Mouse (Mus musculus) E14TG2a.4 (cell line): ENCODE measurements around the gene Polr2g.

ENCODE experiments used
- CTCF ChIP-seq: conservative IDR thresholded peaks from 2 replicates; pipeline ENCODE4 v1.5.1; 2014; ENCODE audit warnings: low read length
- NANOG ChIP-seq: IDR thresholded peaks from 2 replicates; pipeline ENCODE4 v1.6.1; 2014; ENCODE audit warnings: borderline replicate concordance, low read length, mixed read lengths
- POU5F1 ChIP-seq: IDR thresholded peaks from 2 replicates; pipeline ENCODE4 v1.6.1; 2014; ENCODE audit warnings: low read length, borderline replicate concordance

DNA sequence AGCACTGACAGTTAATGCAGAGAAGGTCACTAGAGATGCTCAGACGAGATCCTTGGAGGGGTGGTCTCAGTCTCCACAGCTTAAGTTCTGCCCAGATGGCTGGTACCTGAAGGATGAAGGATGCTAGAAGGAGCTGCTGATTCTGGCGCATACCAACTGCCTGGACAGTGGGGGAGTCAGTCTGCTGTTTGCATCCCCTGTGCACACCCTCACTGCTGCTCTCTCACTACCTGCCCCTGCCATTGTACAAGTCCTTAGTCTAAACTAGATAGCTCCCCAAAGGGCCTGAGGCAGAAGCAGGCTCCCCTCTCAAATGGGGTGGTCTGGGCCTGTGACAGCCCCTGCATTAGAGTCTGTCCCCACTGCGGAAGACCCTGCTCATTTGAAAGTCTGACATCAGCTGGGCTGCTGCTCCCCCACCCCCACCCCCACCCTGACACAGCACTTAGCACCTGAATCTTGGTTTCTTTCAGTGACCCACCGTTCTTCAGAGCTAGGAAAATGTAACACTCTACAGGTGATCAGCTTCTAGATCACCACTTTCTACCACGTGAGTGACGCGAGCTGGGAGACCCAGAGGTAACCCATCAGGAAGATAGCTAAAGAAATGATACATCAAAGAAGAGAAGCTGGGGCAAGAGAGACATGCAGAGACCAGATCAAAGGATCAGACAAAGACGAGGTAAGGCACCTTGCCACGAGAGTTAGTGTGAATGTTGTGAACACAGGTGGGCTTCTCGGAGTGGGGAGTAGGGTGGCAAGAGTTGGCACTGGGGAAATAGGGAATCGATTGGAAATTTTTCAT lies 40.9 kb upstream of the Polr2g start, which contains the start of gene Gng3:
- no peak for TF ChIP-seq CTCF
- no peak for TF ChIP-seq NANOG
- no peak for TF ChIP-seq POU5F1
